Mouse (Mus musculus) neural tube, embryonic 12.5 days (tissue): Measurements from ENCODE around the gene Sh3pxd2a. TPM values are rescaled to one million over a fixed set of nuclear protein-coding genes. Genes with fewer than 3 reads are reported as not detected.

Experiments
- ATAC-seq: fragments of 200-750 bp; cut with Nextera tagmentation; 2 replicates; pipeline ENCODE4 v1.8.0; 2017; ENCODE audit warnings: low read depth, mild to moderate bottlenecking, moderate TSS enrichment, moderate library complexity; ENCODE audit not compliant: low FRiP score
- H3K27ac ChIP-seq: fragments of 300-500 bp; sonication (generic); 2 replicates; pipeline ENCODE4 v1.5.1; 2016
- H3K27me3 ChIP-seq: fragments of 300-500 bp; sonication (generic); replicated peaks from 2 replicates; pipeline ENCODE4 v1.6.1; 2016; ENCODE audit warnings: mild to moderate bottlenecking
- H3K36me3 ChIP-seq: fragments of 300-500 bp; sonication (generic); 2 replicates; pipeline ENCODE4 v1.6.1; 2016; ENCODE audit warnings: mild to moderate bottlenecking
- H3K4me1 ChIP-seq: fragments of 300-500 bp; sonication (generic); 2 replicates; pipeline ENCODE4 v1.6.1; 2016
- H3K4me2 ChIP-seq: fragments of 300-500 bp; sonication (generic); replicated peaks from 2 replicates; pipeline ENCODE4 v1.6.1; 2016; ENCODE audit warnings: mild to moderate bottlenecking
- H3K4me3 ChIP-seq: fragments of 300-500 bp; sonication (generic); 2 replicates; pipeline ENCODE4 v1.5.1; 2016
- H3K9ac ChIP-seq: fragments of 300-500 bp; sonication (generic); 2 replicates; pipeline ENCODE4 v1.6.1; 2016; ENCODE audit warnings: mild to moderate bottlenecking
- H3K9me3 ChIP-seq: fragments of 300-500 bp; sonication (generic); 2 replicates; pipeline ENCODE4 v1.6.1; 2016; ENCODE audit warnings: mild to moderate bottlenecking
- WGBS: fragments of 180-500 bp; shearing (Covaris S2); methylation state at CpG from one replicate; pipeline ENCODE4 v1.1.7; 2016; 5-methylcytosine and 5-hydroxymethylcytosine counted together
- polyA plus RNA-seq: library from polyadenylated mRNA; unstranded; fragments of >200 nt; fragmentation: Nextera tagmentation; extraction: Ambion mirVana; gene quantifications from 2 replicates; pipeline ENCODE4 v1.2.1, GENCODE M21; 2016

The Sh3pxd2a gene
- polyA plus RNA-seq, 1 experiment from 2014 or later, result 4.6 TPM

GRCm38 (mm10) chr19:47302191-47302852 is 161.9 kb downstream of the Sh3pxd2a start:
- no peaks in the 10 kb centered on the region for H3K9me3 ChIP-seq
- peaks cover 27% of the 10 kb centered on the region for H3K4me1 ChIP-seq
- H3K9ac ChIP-seq, result no peak overlapping the region

GRCm38 (mm10) chr19:47301303-47302190 is 162.7 kb downstream of the Sh3pxd2a start:
- Histone ChIP-seq H3K4me2 (peak overlapping the region; percentile 45), H3K9me3 (no peaks in the 10 kb centered on the region), H3K9ac (no peak overlapping the region), H3K4me1 (peaks cover 27% of the 10 kb centered on the region), H3K4me3 (no peak overlapping the region), H3K27me3 (no peaks in the 10 kb centered on the region), H3K27ac (peak overlapping the region; percentile 50), H3K36me3 (no peaks in the 10 kb centered on the region)
- peak; percentile 87 for ATAC-seq
- 8% methylated on average over 19 of the region's 19 CpGs for WGBS

More at GRCm38 (mm10) chr19:47302191-47302852, 161.9 kb downstream of the Sh3pxd2a start:
- WGBS, result 73% methylated on average over 21 of the region's 21 CpGs
- ATAC-seq, result no peak
- H3K27ac ChIP-seq, result peak overlapping the region; percentile 50; the same call in 1 of the 2 replicates
- H3K4me3 ChIP-seq, result no peak overlapping the region
- no peaks in the 10 kb centered on the region for H3K36me3 ChIP-seq
- H3K27me3 ChIP-seq, result no peaks in the 10 kb centered on the region
- H3K4me2 ChIP-seq, result peak overlapping the region; percentile 45; the same call in 1 of the 2 replicates

- Histone ChIP-seq H3K4me3 (no peak overlapping the region), H3K9ac (no peak overlapping the region), H3K36me3 (no peaks in the 10 kb centered on the region), H3K27ac (no peak overlapping the region), H3K9me3 (no peaks in the 10 kb centered on the region), H3K4me1 (peaks cover 27% of the 10 kb centered on the region), H3K4me2 (no peak overlapping the region), H3K27me3 (no peaks in the 10 kb centered on the region)
- no peak for ATAC-seq
- WGBS, result 76% methylated on average over 11 of the region's 11 CpGs
These were observed 166.1 kb downstream of the Sh3pxd2a start for GRCm38 (mm10) chr19:47298100-47298499.

- no peaks in the 10 kb centered on the region for H3K27me3 ChIP-seq
- H3K9ac ChIP-seq, result no peak overlapping the region
- H3K9me3 ChIP-seq, result no peaks in the 10 kb centered on the region
- H3K4me1 ChIP-seq, result peaks cover 30% of the 10 kb centered on the region
- no peak overlapping the region; the same call in 1 of the 2 replicates for H3K4me2 ChIP-seq
- H3K36me3 ChIP-seq, result no peaks in the 10 kb centered on the region
- WGBS, result 46% methylated on average over 7 of the region's 7 CpGs
- H3K27ac ChIP-seq, result no peak overlapping the region
- H3K4me3 ChIP-seq, result no peak overlapping the region
- no peak for ATAC-seq
These were observed 171.7 kb downstream of the Sh3pxd2a start for GRCm38 (mm10) chr19:47292451-47292951.

- Histone ChIP-seq H3K27ac (no peak overlapping the region), H3K36me3 (no peaks in the 10 kb centered on the region), H3K4me1 (peaks cover 30% of the 10 kb centered on the region), H3K4me2 (no peak overlapping the region), H3K9me3 (no peaks in the 10 kb centered on the region), H3K9ac (0 out of 2 replicates have a peak overlapping the region, but pooled peaks have one; percentile 13), H3K27me3 (no peaks in the 10 kb centered on the region), H3K4me3 (no peak overlapping the region)
- no peak for ATAC-seq
- 28% methylated on average over 7 of the region's 7 CpGs for WGBS
These were observed 172.7 kb downstream of the Sh3pxd2a start for GRCm38 (mm10) chr19:47291307-47292080.

- Histone ChIP-seq H3K27ac (no peak overlapping the region), H3K36me3 (peaks cover 5% of the 10 kb centered on the region; the same call in 1 of the 2 replicates), H3K9me3 (no peaks in the 10 kb centered on the region), H3K27me3 (no peaks in the 10 kb centered on the region), H3K4me1 (peaks cover 21% of the 10 kb centered on the region), H3K4me2 (no peak overlapping the region), H3K9ac (no peak overlapping the region), H3K4me3 (no peak overlapping the region)
- WGBS, result 49% methylated on average over 17 of the region's 17 CpGs
- ATAC-seq, result no peak
These were observed 177.2 kb downstream of the Sh3pxd2a start for GRCm38 (mm10) chr19:47286886-47287450.

GRCm38 (mm10) chr19:47285581-47285980 is 178.6 kb downstream of the Sh3pxd2a start:
- no peak for ATAC-seq
- Histone ChIP-seq H3K4me3 (no peak overlapping the region), H3K27ac (no peak overlapping the region), H3K27me3 (no peaks in the 10 kb centered on the region), H3K9ac (no peak overlapping the region), H3K4me2 (no peak overlapping the region), H3K4me1 (peaks cover 7% of the 10 kb centered on the region; the same call in 1 of the 2 replicates), H3K9me3 (no peaks in the 10 kb centered on the region), H3K36me3 (peaks cover 5% of the 10 kb centered on the region; the same call in 1 of the 2 replicates)
- WGBS, result 82% methylated on average over 6 of the region's 6 CpGs

GRCm38 (mm10) chr19:47282688-47283215 is 181.4 kb downstream of the Sh3pxd2a start:
- Histone ChIP-seq H3K36me3 (peaks cover 5% of the 10 kb centered on the region; the same call in 1 of the 2 replicates), H3K27me3 (no peaks in the 10 kb centered on the region), H3K27ac (no peak overlapping the region), H3K4me3 (no peak overlapping the region), H3K9ac (no peak overlapping the region), H3K9me3 (no peaks in the 10 kb centered on the region), H3K4me2 (no peak overlapping the region), H3K4me1 (peaks cover under 1% of the 10 kb centered on the region; the same call in 1 of the 2 replicates)
- 95% methylated on average over 17 of the region's 17 CpGs for WGBS
- ATAC-seq, result no peak

GRCm38 (mm10) chr19:47282050-47282454 is 182.1 kb downstream of the Sh3pxd2a start:
- no peak for ATAC-seq
- H3K4me2 ChIP-seq, result no peak overlapping the region
- 62% methylated on average over 6 of the region's 6 CpGs for WGBS
- H3K36me3 ChIP-seq, result peaks cover 5% of the 10 kb centered on the region; the same call in 1 of the 2 replicates
- no peak overlapping the region for H3K4me3 ChIP-seq
- H3K4me1 ChIP-seq, result no peaks in the 10 kb centered on the region
- H3K27me3 ChIP-seq, result no peaks in the 10 kb centered on the region
- no peaks in the 10 kb centered on the region for H3K9me3 ChIP-seq
- H3K27ac ChIP-seq, result no peak overlapping the region
- H3K9ac ChIP-seq, result no peak overlapping the region

- no peaks in the 10 kb centered on the region for H3K27me3 ChIP-seq
- no peaks in the 10 kb centered on the region for H3K9me3 ChIP-seq
- 85% methylated on average over 9 of the region's 9 CpGs for WGBS
- H3K4me2 ChIP-seq, result no peak overlapping the region
- peaks cover 15% of the 10 kb centered on the region for H3K36me3 ChIP-seq
- no peak for ATAC-seq
- H3K27ac ChIP-seq, result no peak overlapping the region
- H3K4me1 ChIP-seq, result no peaks in the 10 kb centered on the region
- H3K9ac ChIP-seq, result no peak overlapping the region
- no peak overlapping the region for H3K4me3 ChIP-seq
These were observed 183.3 kb downstream of the Sh3pxd2a start for GRCm38 (mm10) chr19:47280894-47281293.

- H3K9ac ChIP-seq, result no peak overlapping the region
- no peaks in the 10 kb centered on the region for H3K4me1 ChIP-seq
- no peak overlapping the region for H3K27ac ChIP-seq
- H3K27me3 ChIP-seq, result no peaks in the 10 kb centered on the region
- no peak for ATAC-seq
- H3K36me3 ChIP-seq, result peaks cover 14% of the 10 kb centered on the region
- H3K4me3 ChIP-seq, result no peak overlapping the region
- 91% methylated on average over 15 of the region's 15 CpGs for WGBS
- no peak overlapping the region for H3K4me2 ChIP-seq
- no peaks in the 10 kb centered on the region for H3K9me3 ChIP-seq
These were observed 184.2 kb downstream of the Sh3pxd2a start for GRCm38 (mm10) chr19:47279788-47280532.
